Mouse (Mus musculus) intestine, postnatal 0 days (tissue): ENCODE measurements around the gene Frmd5. TPM values are rescaled to one million over a fixed set of nuclear protein-coding genes. Genes with fewer than 3 reads are reported as not detected.
"Not testable (repeated sequence)": the region's sequence is repeated elsewhere in the genome, so short reads cannot be mapped to it uniquely, and the experiment has no call there.

Source experiments
- ATAC-seq: fragments of 200-750 bp; cut with Nextera tagmentation; 2 replicates; pipeline ENCODE4 v1.8.0; 2017; ENCODE audit warnings: mild to moderate bottlenecking, moderate TSS enrichment, moderate library complexity
- H3K27ac ChIP-seq: fragments of 300-500 bp; sonication (generic); 2 replicates; pipeline ENCODE4 v1.5.1; 2014; ENCODE audit warnings: mild to moderate bottlenecking, low read depth, low read length, moderate library complexity
- H3K27me3 ChIP-seq: fragments of 300-500 bp; sonication (generic); replicated peaks from 2 replicates; pipeline ENCODE4 v1.6.1; 2014; ENCODE audit warnings: low read length, mixed read lengths; ENCODE audit not compliant: control insufficient read depth, insufficient read depth
- H3K36me3 ChIP-seq: fragments of 300-500 bp; sonication (generic); 2 replicates; pipeline ENCODE4 v1.6.1; 2014; ENCODE audit warnings: mild to moderate bottlenecking, moderate library complexity; ENCODE audit not compliant: control insufficient read depth, insufficient read depth
- H3K4me1 ChIP-seq: fragments of 300-500 bp; sonication (generic); replicated peaks from 2 replicates; pipeline ENCODE4 v1.6.1; 2014; ENCODE audit warnings: antibody characterized with exemption, low read length, mixed read lengths; ENCODE audit not compliant: control insufficient read depth, insufficient read depth
- H3K4me2 ChIP-seq: fragments of 300-500 bp; sonication (generic); replicated peaks from 2 replicates; pipeline ENCODE4 v1.6.1; 2014; ENCODE audit warnings: low read depth, mild to moderate bottlenecking, moderate library complexity
- H3K4me3 ChIP-seq: fragments of 300-500 bp; sonication (generic); 2 replicates; pipeline ENCODE4 v1.5.1; 2014; ENCODE audit warnings: low read depth, low read length
- H3K9ac ChIP-seq: fragments of 300-500 bp; sonication (generic); 2 replicates; pipeline ENCODE4 v1.6.1; 2014; ENCODE audit warnings: mild to moderate bottlenecking, low read depth, low read length
- H3K9me3 ChIP-seq: fragments of 300-500 bp; sonication (generic); 2 replicates; pipeline ENCODE4 v1.6.1; 2016; ENCODE audit warnings: mixed run types; ENCODE audit not compliant: control insufficient read depth
- CTCF ChIP-seq: sonication (generic); IDR thresholded peaks from 2 replicates; pipeline ENCODE4 v1.5.1; 2016; ENCODE audit warnings: low read depth, mild to moderate bottlenecking, control low read depth, antibody characterized with exemption, moderate library complexity
- WGBS: fragments of 180-500 bp; shearing (Covaris S2); extraction: QIAGEN DNeasy Blood & Tissue Kit; methylation state at CpG from one replicate; pipeline ENCODE4 v1.1.7; 2014; 5-methylcytosine and 5-hydroxymethylcytosine counted together
- polyA plus RNA-seq: library from polyadenylated mRNA; unstranded; fragments of >200 nt; fragmentation: Nextera tagmentation; extraction: Ambion mirVana; gene quantifications from 2 replicates; pipeline ENCODE4 v1.2.1, GENCODE M21; 2015

Frmd5 gene
- polyA plus RNA-seq, 1 experiment from 2014 or later, result 0.50 TPM

DNA sequence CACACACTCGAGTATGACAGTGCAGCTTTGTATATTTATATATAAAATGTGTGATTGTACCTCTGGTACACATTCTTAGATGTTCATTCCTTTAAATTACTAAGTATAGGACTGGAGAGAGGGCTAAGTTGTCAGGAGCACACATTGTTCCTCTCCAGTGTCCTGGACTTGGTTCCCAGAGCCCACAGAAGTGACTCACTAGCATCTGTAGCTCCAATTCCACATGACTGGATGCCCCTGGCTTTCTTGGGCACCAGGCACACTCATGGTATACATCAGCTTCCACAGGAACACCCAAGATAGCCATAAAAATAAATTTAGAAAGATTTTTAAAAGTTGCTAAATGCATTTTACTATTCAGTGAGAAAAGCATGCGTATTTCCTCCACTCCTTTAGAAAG is 281.8 kb downstream of the Frmd5 start:
- Histone ChIP-seq H3K36me3 (no peaks in the 10 kb centered on the region), H3K27me3 (no peaks in the 10 kb centered on the region), H3K9ac (no peak overlapping the region), H3K4me3 (no peak overlapping the region), H3K4me1 (no peaks in the 10 kb centered on the region), H3K9me3 (no peaks in the 10 kb centered on the region), H3K27ac (no peak overlapping the region), H3K4me2 (no peak overlapping the region)
- WGBS, result 91% methylated on average over 2 of the region's 2 CpGs
- no peak for ATAC-seq
- TF ChIP-seq CTCF, result no peak

DNA sequence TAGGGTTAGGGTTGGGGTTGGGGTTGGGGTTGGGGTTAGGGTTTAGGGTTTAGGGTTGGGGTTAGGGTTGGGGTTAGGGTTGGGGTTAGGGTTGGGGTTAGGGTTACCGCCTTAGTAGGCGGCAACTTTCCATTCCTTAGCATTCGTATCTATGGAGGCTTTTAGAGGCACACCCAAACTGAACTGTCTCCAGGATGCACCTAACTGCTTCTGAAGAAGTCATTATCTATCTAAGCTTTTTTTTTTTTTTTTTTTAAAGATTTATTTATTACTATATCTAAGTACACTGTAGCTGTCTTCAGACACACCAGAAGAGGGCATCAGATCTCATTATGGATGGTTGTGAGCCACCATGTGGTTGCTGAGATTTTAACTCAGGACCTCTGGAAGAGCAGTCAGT is 284.1 kb downstream of the Frmd5 start:
- not testable (repeated sequence) for H3K36me3 ChIP-seq, H3K4me2 ChIP-seq
- WGBS, result 96% methylated on average over 3 of the region's 3 CpGs

DNA sequence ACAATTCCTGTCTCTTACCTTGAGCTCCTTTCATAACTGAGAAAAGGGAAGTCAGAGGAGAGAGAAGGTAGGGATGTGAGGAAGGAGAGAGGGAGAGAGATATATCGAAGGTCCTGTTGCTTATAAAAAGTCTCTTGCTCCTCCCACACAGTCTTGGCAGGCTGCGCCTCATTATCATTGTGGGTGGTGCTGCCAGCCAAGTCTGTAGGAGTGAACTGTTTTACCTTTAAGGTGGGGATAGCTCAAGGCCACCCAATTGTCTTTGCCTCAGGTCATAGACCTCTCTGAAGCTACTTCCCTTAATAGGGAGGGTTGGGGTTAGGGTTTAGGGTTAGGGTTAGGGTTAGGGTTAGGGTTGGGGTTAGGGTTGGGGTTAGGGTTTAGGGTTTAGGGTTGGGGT is 284.9 kb downstream of the Frmd5 start:
- H3K36me3 ChIP-seq, result 0 out of 2 replicates have a peak, but pooled peaks cover 5% of the 10 kb centered on the region
- H3K27ac ChIP-seq, result no peak overlapping the region
- H3K27me3 ChIP-seq, result no peaks in the 10 kb centered on the region
- TF ChIP-seq CTCF, result no peak
- H3K4me2 ChIP-seq, result no peak overlapping the region
- no peak overlapping the region for H3K4me3 ChIP-seq
- H3K4me1 ChIP-seq, result no peaks in the 10 kb centered on the region
- no peak for ATAC-seq
- no peak overlapping the region for H3K9ac ChIP-seq
- WGBS, result 82% methylated on average over 2 of the region's 2 CpGs
- no peaks in the 10 kb centered on the region for H3K9me3 ChIP-seq

More for the DNA sequence above, 284.1 kb downstream of the Frmd5 start:
- not testable (repeated sequence) for H3K4me1 ChIP-seq, H3K4me3 ChIP-seq, ATAC-seq, H3K27me3 ChIP-seq, H3K27ac ChIP-seq, H3K9ac ChIP-seq, H3K9me3 ChIP-seq

GRCm38 (mm10) chr2:121518711-121519110 is 288.2 kb downstream of the Frmd5 start:
- not testable (repeated sequence) for H3K4me3 ChIP-seq, H3K27me3 ChIP-seq, ATAC-seq, H3K4me2 ChIP-seq, H3K27ac ChIP-seq, H3K9ac ChIP-seq, H3K36me3 ChIP-seq, H3K9me3 ChIP-seq, H3K4me1 ChIP-seq
- WGBS, result 91% methylated on average over 4 of the region's 4 CpGs

- H3K36me3 ChIP-seq, result 0 out of 2 replicates have a peak, but pooled peaks cover 5% of the 10 kb centered on the region
- no peaks in the 10 kb centered on the region for H3K27me3 ChIP-seq
- no peak overlapping the region for H3K27ac ChIP-seq
- H3K9me3 ChIP-seq, result no peaks in the 10 kb centered on the region
- H3K4me3 ChIP-seq, result no peak overlapping the region
- WGBS, result 92% methylated on average over 5 of the region's 5 CpGs
- H3K4me1 ChIP-seq, result no peaks in the 10 kb centered on the region
- no peak overlapping the region for H3K9ac ChIP-seq
- TF ChIP-seq CTCF, result no peak
- ATAC-seq, result no peak
- no peak overlapping the region for H3K4me2 ChIP-seq
These were observed 288.8 kb downstream of the Frmd5 start for GRCm38 (mm10) chr2:121518106-121518505.

DNA sequence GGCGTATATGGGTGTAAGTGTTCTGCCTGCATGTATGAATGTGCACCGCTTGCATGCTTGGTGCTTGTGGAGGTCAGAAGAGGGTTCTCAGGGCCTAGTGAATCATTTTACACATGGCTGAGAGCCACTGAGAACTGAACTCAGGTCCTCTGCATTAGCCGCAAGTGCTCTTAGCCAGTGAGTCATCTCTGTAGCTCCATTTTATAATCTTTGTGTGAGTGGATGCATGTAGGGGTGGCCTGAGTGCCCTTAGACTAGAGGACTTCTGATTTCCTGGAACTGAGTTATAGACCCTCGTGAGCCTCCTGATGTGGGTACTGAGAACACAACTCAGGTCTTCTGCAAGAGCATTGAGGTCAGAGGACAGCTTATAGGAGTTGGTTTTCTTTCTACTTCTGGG is 292.7 kb downstream of the Frmd5 start:
- Histone ChIP-seq H3K4me3 (no peak overlapping the region), H3K27me3 (no peaks in the 10 kb centered on the region), H3K4me2 (no peak overlapping the region), H3K36me3 (0 out of 2 replicates have a peak, but pooled peaks cover 10% of the 10 kb centered on the region), H3K9ac (no peak overlapping the region), H3K9me3 (no peaks in the 10 kb centered on the region), H3K27ac (no peak overlapping the region), H3K4me1 (no peaks in the 10 kb centered on the region)
- TF ChIP-seq CTCF, result no peak
- ATAC-seq, result no peak
- WGBS, result 87% methylated on average over 4 of the region's 4 CpGs

DNA sequence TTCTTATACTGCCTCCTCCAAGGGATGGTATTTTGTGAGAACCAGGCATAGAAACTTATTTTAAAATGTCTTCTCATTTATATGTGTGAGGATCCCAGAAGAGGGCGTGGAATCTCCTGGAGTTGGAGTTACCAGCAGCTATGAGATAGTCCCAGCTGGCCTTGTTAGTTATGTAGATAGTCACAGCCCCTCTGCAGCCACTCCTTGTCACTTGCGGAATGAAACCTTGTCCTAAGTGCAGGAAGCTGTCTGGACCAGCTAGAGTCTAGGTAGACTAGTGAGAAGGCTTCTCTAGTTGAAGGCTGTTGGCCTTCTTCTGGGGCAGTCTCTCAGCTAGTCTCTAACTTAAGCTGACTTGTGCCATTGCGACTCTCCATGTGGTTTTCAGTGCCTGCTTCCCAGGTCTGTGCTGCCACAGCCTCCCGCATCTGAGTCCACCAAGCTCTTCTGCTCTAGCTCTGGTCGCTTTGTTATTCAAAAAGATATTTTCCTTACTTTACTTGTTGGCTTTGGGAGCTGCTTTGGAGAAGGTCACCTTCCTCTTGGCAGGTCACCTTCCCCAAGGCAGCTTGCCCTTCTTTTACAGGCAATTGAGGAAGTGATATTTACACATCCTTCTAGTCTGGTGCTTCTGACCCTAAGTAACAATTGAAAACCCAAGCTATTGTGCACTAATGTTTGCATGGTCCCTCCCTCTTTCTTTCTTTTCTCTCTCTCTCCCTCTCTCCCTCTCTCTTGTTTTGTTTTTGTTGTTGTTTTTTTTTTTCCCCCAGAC is 293.7 kb downstream of the Frmd5 start:
- not testable (repeated sequence) for H3K27ac ChIP-seq, ATAC-seq, H3K9ac ChIP-seq, H3K4me1 ChIP-seq, H3K4me2 ChIP-seq, H3K27me3 ChIP-seq, H3K9me3 ChIP-seq, H3K4me3 ChIP-seq
- 0 out of 2 replicates have a peak, but pooled peaks cover 10% of the 10 kb centered on the region for H3K36me3 ChIP-seq
- 86% methylated on average over 4 of the region's 5 CpGs for WGBS
